Mouse (Mus musculus) ovary, postnatal 36 days (tissue): ENCODE data around the gene Sh3bp5l.

ENCODE experiments used
- DNase-seq: peaks from one replicate; pipeline ENCODE4 v3.0.0; 2022; ENCODE audit warnings: low spot score, mixed read lengths

Gene Sh3bp5l

DNA sequence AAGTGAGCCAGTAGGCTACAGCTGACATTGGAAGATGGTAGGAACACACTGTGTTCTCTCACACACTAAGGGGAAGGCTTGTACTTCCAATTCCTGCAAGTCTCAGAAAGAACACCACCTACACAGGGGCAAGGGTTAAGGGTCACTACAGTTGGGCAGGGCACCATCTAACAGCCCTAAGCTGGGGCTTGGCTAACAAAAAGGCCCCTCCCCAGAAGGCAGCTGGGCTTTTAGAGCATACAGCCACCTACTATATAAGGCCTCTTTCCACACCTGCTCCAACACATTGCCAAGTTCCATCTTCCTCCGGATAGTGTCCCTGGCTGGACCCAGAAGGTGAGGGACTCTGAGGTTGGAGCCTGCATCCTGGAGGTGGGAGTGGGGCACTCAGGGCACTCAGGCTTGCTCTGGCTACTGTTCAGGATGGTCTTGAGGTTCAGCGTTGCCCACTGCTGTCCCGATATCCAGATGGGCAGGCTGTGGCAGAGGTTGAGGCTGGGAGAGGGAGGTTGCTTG is 48.3 kb downstream of the Sh3bp5l start, which contains the start of gene Lypd8:
Lypd8 (plus strand) TSS at position 281 of the 516 bp plus-strand sequence.
- no peak for DNase-seq

DNA sequence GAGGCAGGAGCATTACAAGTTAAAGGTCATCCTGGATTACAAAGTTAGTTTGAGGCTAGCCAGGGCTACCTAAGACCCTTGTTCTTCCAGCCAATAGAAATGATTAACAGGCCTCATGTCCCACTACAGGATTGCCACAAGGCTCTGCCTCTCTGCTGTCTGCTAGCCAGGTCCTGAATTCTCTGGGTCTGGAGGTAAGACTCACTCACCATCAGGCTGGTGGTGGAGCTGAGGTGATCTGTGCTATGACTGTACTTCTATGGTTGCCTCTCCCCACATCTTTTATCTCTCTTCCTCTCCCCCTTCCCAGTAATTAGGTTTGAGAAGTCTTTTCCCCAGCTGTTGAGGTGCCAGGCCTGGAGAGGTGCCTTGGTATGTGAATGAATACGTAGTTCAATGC is 49.0 kb downstream of the Sh3bp5l start:
- no peak for DNase-seq

DNA sequence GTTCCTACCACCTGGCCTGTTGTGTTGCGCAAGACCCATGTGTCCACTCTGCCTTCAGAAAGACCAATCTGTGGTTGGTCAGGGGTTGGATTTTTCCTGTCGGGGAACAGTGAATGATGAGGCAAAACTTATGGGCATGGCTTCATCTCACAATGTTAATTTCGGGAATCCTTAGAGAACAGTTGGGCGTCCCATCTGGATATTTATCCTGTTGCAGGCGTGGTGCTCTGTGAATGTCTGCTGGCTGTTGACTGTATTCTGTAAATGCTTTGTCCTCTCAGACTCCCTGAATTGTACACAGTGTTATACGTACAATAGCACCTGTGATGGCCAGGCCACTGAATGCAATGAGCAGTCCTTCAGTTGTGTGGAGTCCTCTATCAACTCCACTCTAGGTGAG is 51.9 kb downstream of the Sh3bp5l start:
- DNase-seq, result no peak
